Mouse (Mus musculus) kidney, postnatal 36 days (tissue): Measurements from ENCODE around the gene Hspa5.
A peak's percentile ranks its signal among the peaks of the same experiment; 100 is the strongest.
"Not testable (repeated sequence)": the region's sequence is repeated elsewhere in the genome, so short reads cannot be mapped to it uniquely, and the experiment has no call there.

Experiments used
- DNase-seq, 2 experiments: peaks; one replicate each; pipeline ENCODE4 v3.0.0; 2021 to 2022; ENCODE audit warnings: mixed read lengths in 2 of 2

The Hspa5 gene

DNA sequence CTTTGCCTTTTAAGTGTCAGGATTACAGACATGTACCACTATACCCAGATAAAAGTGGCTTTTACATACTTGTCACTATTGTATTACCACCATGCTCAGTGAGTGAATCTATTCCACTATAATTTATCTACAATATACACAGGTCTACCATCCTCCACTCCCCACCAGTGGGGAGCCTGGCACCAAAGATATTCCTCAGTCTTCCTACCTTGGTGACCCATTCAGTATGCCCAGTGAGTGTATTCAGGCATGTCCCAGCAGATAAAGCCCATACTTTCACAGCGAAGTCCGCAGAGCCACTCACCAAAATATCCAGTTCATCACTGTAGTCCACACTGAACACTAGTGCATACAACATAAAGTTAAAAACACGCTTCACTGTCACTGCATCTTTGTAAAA is 39.0 kb downstream of the Hspa5 start:
- DNase-seq, result no peak

GRCm38 (mm10) chr2:34812706-34813105 is 40.9 kb downstream of the Hspa5 start:
- DNase-seq, result no peak

- not testable (repeated sequence) for DNase-seq
Observed at GRCm38 (mm10) chr2:34815893-34816292, 44.1 kb downstream of the Hspa5 start.

DNA sequence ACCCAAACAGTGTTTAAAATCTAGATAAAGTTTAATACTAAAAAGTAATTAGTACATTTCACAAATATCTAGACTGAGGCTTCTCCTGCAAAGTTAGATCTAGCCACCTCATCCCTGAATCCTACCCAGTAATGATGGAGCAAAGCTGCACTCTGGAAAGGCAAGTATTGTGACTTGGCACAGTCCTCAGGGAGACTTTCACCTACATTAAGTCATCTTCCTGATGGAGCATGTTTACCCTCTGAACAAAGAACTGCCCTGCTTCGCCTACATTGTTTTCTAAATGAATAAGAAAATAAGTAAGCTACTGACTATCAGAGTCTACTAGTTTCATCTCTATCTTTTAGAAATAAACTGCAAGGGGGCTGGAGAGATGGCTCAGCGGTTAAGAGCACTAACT is 46.7 kb downstream of the Hspa5 start:
- no peak for DNase-seq

DNA sequence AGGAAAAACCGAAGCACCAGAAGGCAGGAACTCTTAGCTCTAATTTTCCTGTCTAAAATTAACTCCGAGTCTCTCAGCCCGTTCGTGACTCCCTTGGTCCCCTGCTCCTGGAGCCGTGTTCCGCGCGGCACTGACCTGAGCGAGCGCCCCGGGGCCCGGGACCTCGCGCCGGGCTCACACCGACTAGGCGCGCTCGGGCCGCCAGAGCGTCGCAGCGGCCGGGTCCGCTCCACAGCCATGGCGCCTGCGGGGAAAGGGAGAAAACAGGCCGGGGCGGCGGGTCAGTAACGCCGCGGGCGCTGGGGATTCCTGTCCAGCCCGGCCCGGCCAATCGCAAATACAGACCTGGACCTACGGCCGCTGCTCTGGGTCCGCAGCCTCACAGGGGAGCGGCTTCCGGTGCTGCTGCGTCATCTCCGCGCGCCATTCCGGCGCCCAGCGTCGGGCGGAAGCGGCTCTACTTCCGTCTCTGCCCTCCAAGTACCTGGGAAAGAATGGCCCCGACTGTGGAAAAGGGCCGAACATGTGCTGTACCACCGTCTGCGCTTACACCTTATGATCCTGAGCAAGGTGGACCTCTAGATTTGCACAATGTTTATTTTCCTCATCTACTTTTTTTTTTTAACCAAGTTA is 54.2 kb downstream of the Hspa5 start, which contains the start of gene Fbxw2:
TSS of gene Fbxw2 (minus strand) at position 485 of the 633 bp plus-strand sequence.
- peak; percentile 94 to 96 for DNase-seq

GRCm38 (mm10) chr2:34826460-34827231 is 54.9 kb downstream of the Hspa5 start:
- DNase-seq, result peak in 1 of 2 experiments; percentile 16
